Mouse (Mus musculus) layer of hippocampus, adult 2 months (tissue): Measurements from ENCODE around the gene Ldha. TPM values are rescaled to one million over a fixed set of nuclear protein-coding genes. Genes with fewer than 3 reads are reported as not detected.
"Not testable (repeated sequence)": the region's sequence is repeated elsewhere in the genome, so short reads cannot be mapped to it uniquely, and the experiment has no call there.

Experiments
- DNase-seq, 2 experiments: peaks; one replicate each; pipeline ENCODE4 v3.0.0; 2022; ENCODE audit warnings: low spot score in 2 of 2
- H3K27ac ChIP-seq: fragments of 200-600 bp; 2 replicates; pipeline ENCODE4 v1.8.1; 2022
- H3K4me3 ChIP-seq: fragments of 200-600 bp; 2 replicates; pipeline ENCODE4 v1.8.1; 2022; ENCODE audit warnings: mild to moderate bottlenecking
- CTCF ChIP-seq: fragments of 200-600 bp; conservative IDR thresholded peaks from 2 replicates; pipeline ENCODE4 v1.8.1; 2022; ENCODE audit warnings: antibody characterized with exemption, mild to moderate bottlenecking, moderate library complexity
- long read RNA-seq, 2 experiments: library from polyadenylated mRNA; stranded (forward); transcript quantifications; one replicate each; pipeline ENCODE4 v2.0.0; 2021; ENCODE audit warnings: borderline mapping rate in 2 of 2
- total RNA-seq, 2 experiments: library from RNA; stranded (reverse); gene quantifications; 2 replicates each; pipeline ENCODE4 v1.2.3; 2021

Ldha gene
- 100 to 1,000 TPM; 280 to 297 TPM for total RNA-seq
- long read RNA-seq, experiment 1, transcript Ldha-202 (8 exons, 1,588 nt): major isoform, 440 of 477 reads
- long read RNA-seq, experiment 1, partial matches to known transcripts: 28 of 477 reads
- long read RNA-seq, experiment 1, other reads (novel, unspliced or antisense): 9 of 477 reads
- long read RNA-seq, experiment 2, transcript Ldha-202 (8 exons, 1,588 nt): major isoform, 565 of 603 reads
- long read RNA-seq, experiment 2, partial matches to known transcripts: 26 of 603 reads
- long read RNA-seq, experiment 2, other reads (novel, unspliced or antisense): 12 of 603 reads

- Histone ChIP-seq H3K4me3 (no peak within 1 kb of the TSS), H3K27ac (no peak within 1 kb of the TSS)
- no peak for DNase-seq
- TF ChIP-seq CTCF: no peak
Measured at GRCm38 (mm10) chr7:46840787-46841525, at the start of gene Ldha. Ldha (plus strand) TSS chr7:46841475.

DNA sequence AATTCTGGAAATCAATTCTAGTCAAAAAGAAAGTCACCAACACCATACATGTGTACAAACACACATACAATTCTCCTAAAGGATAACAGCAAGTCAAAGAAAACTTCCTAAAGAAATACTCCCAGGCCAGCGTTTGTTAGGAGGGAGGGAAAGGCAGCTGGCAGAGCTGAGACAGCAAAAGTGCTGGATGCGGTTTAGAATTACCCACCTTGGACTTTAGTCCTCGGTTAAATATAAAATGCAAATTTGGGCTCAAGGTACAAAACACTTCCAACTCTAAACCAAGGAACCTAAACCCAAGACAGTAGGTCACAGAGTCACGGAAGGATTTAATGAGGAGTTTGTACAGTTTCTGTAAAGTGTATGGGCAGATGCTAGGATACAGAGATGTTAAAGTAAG is 47.4 kb upstream of the Ldha start:
- H3K4me3 ChIP-seq: no peak overlapping the region

GRCm38 (mm10) chr7:46795287-46796205 is 45.7 kb upstream of the Ldha start, which contains the start of the genes Hps5 and Gtf2h1:
Hps5 (minus strand) TSS chr7:46796064.
Gtf2h1 (plus strand) TSS chr7:46796103.
- no peak; the same call in none of the 2 replicates for TF ChIP-seq CTCF
- peak; percentile 97 to 99 for DNase-seq
- Histone ChIP-seq H3K27ac (peak within 1 kb of the TSS; percentile 98), H3K4me3 (peak within 1 kb of the TSS; percentile 89)

More for the DNA sequence above, 47.4 kb upstream of the Ldha start:
- H3K27ac ChIP-seq: no peak overlapping the region
- no peak for TF ChIP-seq CTCF
- no peak for DNase-seq

DNA sequence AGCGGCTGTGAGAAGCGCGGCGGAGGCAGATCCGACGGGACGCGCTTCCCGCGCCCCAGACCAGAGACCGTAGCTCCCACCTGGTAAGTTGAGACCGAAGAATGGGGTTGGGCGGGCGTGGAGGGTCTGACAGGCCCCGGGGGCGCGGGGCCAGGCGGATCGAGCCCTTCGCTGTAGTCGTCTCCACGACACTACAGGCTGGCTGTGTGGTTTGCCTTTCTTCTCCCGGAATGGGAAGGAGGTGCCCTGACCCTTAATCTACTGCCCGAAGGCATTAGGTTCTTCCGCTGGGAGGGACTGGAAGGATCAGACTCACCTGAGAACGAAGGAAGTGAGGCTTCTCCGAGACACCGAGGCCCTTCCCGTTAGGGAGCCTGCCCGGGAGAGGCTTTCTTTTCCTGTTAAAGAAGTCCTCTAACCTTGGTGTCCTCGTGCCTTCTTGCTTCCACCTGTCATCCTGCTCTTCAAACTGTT is 45.0 kb upstream of the Ldha start:
- TF ChIP-seq CTCF: no peak
- H3K27ac ChIP-seq: peak overlapping the region; percentile 98
- peak overlapping the region; percentile 89 for H3K4me3 ChIP-seq
- no peak for DNase-seq

GRCm38 (mm10) chr7:46796779-46797178 is 44.5 kb upstream of the Ldha start:
- peak overlapping the region; percentile 89 for H3K4me3 ChIP-seq
- TF ChIP-seq CTCF: no peak
- 0 out of 2 replicates have a peak overlapping the region, but pooled peaks have one; percentile 98 for H3K27ac ChIP-seq
- DNase-seq: no peak

GRCm38 (mm10) chr7:46810325-46810724 is 30.9 kb upstream of the Ldha start:
- TF ChIP-seq CTCF: no peak
- Histone ChIP-seq H3K27ac (no peak overlapping the region), H3K4me3 (no peak overlapping the region)
- no peak for DNase-seq

GRCm38 (mm10) chr7:46814012-46814411 is 27.3 kb upstream of the Ldha start:
- Histone ChIP-seq H3K4me3 (no peak overlapping the region), H3K27ac (no peak overlapping the region)
- DNase-seq: no peak
- TF ChIP-seq CTCF: no peak

GRCm38 (mm10) chr7:46820876-46821632 is 20.2 kb upstream of the Ldha start:
- H3K27ac ChIP-seq, DNase-seq, H3K4me3 ChIP-seq: not testable (repeated sequence)

- Histone ChIP-seq H3K27ac (no peak overlapping the region), H3K4me3 (no peak overlapping the region)
- no peak for TF ChIP-seq CTCF
Measured at GRCm38 (mm10) chr7:46827046-46827802, 14.1 kb upstream of the Ldha start.

DNA sequence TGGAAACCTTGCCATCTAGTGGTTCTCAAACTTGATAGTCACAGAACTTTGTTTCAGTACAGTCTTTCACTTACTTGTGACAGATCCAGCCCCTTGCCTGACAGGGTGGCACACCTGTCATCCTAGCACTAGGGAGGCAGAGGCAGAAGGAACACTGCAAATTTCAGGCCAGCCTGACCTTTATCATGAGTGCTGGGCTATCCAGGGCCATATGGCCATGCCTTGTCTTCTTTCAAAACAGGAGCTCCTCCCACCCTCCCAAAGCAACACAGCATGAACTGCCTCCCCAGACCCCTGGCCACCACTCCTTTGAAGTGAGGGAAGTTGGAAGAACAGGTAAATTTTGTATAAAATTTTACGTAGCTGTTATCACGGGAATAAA is 13.5 kb upstream of the Ldha start:
- DNase-seq: no peak
- H3K4me3 ChIP-seq: no peak overlapping the region
- H3K27ac ChIP-seq: no peak overlapping the region
- TF ChIP-seq CTCF: no peak

More at GRCm38 (mm10) chr7:46827046-46827802, 14.1 kb upstream of the Ldha start:
- no peak for DNase-seq

- Histone ChIP-seq H3K4me3 (no peak overlapping the region), H3K27ac (no peak overlapping the region)
- DNase-seq: no peak
- TF ChIP-seq CTCF: no peak
Measured at GRCm38 (mm10) chr7:46829911-46830310, 11.4 kb upstream of the Ldha start.
